ENCODE assay signal across 18 mouse cellular contexts in genomic region chr11:50139571-50139970, GRCm38 (mm10). TPM values are rescaled to one million over a fixed set of nuclear protein-coding genes. Genes with fewer than 3 reads are reported as not detected.
DNase-seq lines count a peak whose midpoint lies in the region; ATAC-seq and TF ChIP-seq lines count a peak whose summit lies in the region.
"Had no signal": no experiment of that assay in that cellular context is flagged by ENCODE, and none has a peak within 500 bp of the region (broad histone marks: within the 10 kb centered on the region; RNA-seq: fewer than 3 reads in every experiment).

No protein-coding gene starts in this region.

- peak; percentile 90 for DNase-seq in kidney, adult 2 months
- peak; percentile 89 for DNase-seq in kidney, adult 9 months
- DNase-seq in liver, embryonic 14.5 days (ENCODE audit: low read depth in 3 of 3, low spot score in 3 of 3): no peak
- no peak for DNase-seq in thymus, adult 18-20 months
- no peak for DNase-seq in ovary, postnatal 36 days (ENCODE audit: low spot score)
- DNase-seq in layer of hippocampus, adult 11-12 months (ENCODE audit: low spot score): no peak
- DNase-seq: cerebellum, adult 9-10 months; gastrocnemius, postnatal 10 days; heart, postnatal 10 days; lung, postnatal 4 days; right cerebral cortex, postnatal 4 days had no signal

- no peaks in the 10 kb centered on the region for H3K27me3 ChIP-seq in kidney, adult 2 months (replicated peaks; ENCODE audit: control insufficient read depth, insufficient read depth, low read length)
- H3K27me3 ChIP-seq in kidney, embryonic 16.5 days (ENCODE audit: insufficient read depth, low read length): no peaks in the 10 kb centered on the region
- H3K27me3 ChIP-seq in ES-Bruce4 (ENCODE audit: control insufficient read depth, insufficient read depth, low read length, poor library complexity, severe bottlenecking): no peaks in the 10 kb centered on the region
- H3K27me3 ChIP-seq in liver, embryonic 14.5 days (ENCODE audit: control insufficient read depth, insufficient read depth, low read length): no peaks in the 10 kb centered on the region
- H3K27me3 ChIP-seq: hindbrain, embryonic 13.5 days; limb, embryonic 15.5 days; midbrain, embryonic 12.5 days had no signal

- peak overlapping the region; percentile 91 for H3K27ac ChIP-seq in kidney, adult 2 months (ENCODE audit: insufficient read depth, low read depth, low read length)
- no peak overlapping the region for H3K27ac ChIP-seq in kidney, embryonic 16.5 days (ENCODE audit: low read length)
- 0 out of 2 replicates have a peak overlapping the region, but pooled peaks have one; percentile 1 for H3K27ac ChIP-seq in ES-Bruce4 (ENCODE audit: insufficient read depth, low read length)
- H3K27ac ChIP-seq in liver, embryonic 14.5 days: no peak overlapping the region
- H3K27ac ChIP-seq: forebrain, embryonic 10.5 days; heart, embryonic 10.5 days; hindbrain, embryonic 13.5 days; limb, embryonic 15.5 days; midbrain, embryonic 12.5 days had no signal

- H3K4me2 ChIP-seq in kidney, embryonic 16.5 days (replicated peaks; ENCODE audit: low read depth, low read length): no peak overlapping the region
- no peak overlapping the region for H3K4me2 ChIP-seq in liver, embryonic 14.5 days (ENCODE audit: low read depth)
- H3K4me2 ChIP-seq: hindbrain, embryonic 13.5 days; limb, embryonic 15.5 days; midbrain, embryonic 12.5 days had no signal

- no peaks in the 10 kb centered on the region for H3K9me3 ChIP-seq in kidney, embryonic 16.5 days (ENCODE audit: low read length)
- no peaks in the 10 kb centered on the region for H3K9me3 ChIP-seq in ES-Bruce4 (replicated peaks; ENCODE audit: control insufficient read depth, insufficient read depth, low read length, poor library complexity, severe bottlenecking)
- no peaks in the 10 kb centered on the region for H3K9me3 ChIP-seq in liver, embryonic 14.5 days (ENCODE audit: control insufficient read depth, low read length)
- H3K9me3 ChIP-seq: forebrain, embryonic 10.5 days; heart, embryonic 10.5 days; hindbrain, embryonic 13.5 days; limb, embryonic 15.5 days; midbrain, embryonic 12.5 days had no signal

- H3K36me3 ChIP-seq in kidney, adult 2 months (ENCODE audit: control insufficient read depth, insufficient read depth, low read length): no peaks in the 10 kb centered on the region; the same call in 1 of the 2 replicates
- peaks cover 62% of the 10 kb centered on the region for H3K36me3 ChIP-seq in kidney, embryonic 16.5 days (ENCODE audit: insufficient read depth, low read length)
- 0 out of 2 replicates have a peak, but pooled peaks cover 4% of the 10 kb centered on the region for H3K36me3 ChIP-seq in ES-Bruce4 (ENCODE audit: control insufficient read depth, insufficient read depth, low read length, poor library complexity, severe bottlenecking)
- peaks cover 13% of the 10 kb centered on the region for H3K36me3 ChIP-seq in liver, embryonic 14.5 days (replicated peaks; ENCODE audit: control insufficient read depth, insufficient read depth, low read depth)

- H3K4me3 ChIP-seq in kidney, adult 2 months (ENCODE audit: insufficient read depth, low read depth, low read length): peak overlapping the region; percentile 61
- no peak overlapping the region for H3K4me3 ChIP-seq in kidney, embryonic 16.5 days (ENCODE audit: low read length)
- H3K4me3 ChIP-seq in ES-Bruce4 (ENCODE audit: low read depth, low read length): no peak overlapping the region
- H3K4me3 ChIP-seq in liver, embryonic 14.5 days (ENCODE audit: insufficient read depth in 1 of 2, low read depth in 2 of 2, low read length in 2 of 2): no peak overlapping the region
- H3K4me3 ChIP-seq: forebrain, embryonic 10.5 days; heart, embryonic 10.5 days; hindbrain, embryonic 13.5 days; limb, embryonic 15.5 days; midbrain, embryonic 12.5 days had no signal

- TF ChIP-seq CTCF in kidney, adult 2 months (conservative IDR thresholded peaks at IDR 0.05; ENCODE audit: insufficient read depth, insufficient read length, low read depth, low read length): no peak
- TF ChIP-seq CTCF in ES-Bruce4 (IDR thresholded peaks at IDR 0.05; ENCODE audit: low read depth, low read length): no peak
- TF ChIP-seq CTCF in liver, embryonic 14.5 days (IDR thresholded peaks at IDR 0.05; ENCODE audit: low read depth): no peak

- no peak for ATAC-seq in kidney, embryonic 16.5 days (ENCODE audit: low FRiP score, low TSS enrichment)
- 0 out of 2 replicates have a peak, but pooled peaks have one; percentile 28 for ATAC-seq in liver, embryonic 14.5 days (ENCODE audit: insufficient read depth)

- H3K9ac ChIP-seq in kidney, embryonic 16.5 days (replicated peaks; ENCODE audit: low read length): no peak overlapping the region
- no peak overlapping the region for H3K9ac ChIP-seq in ES-Bruce4 (ENCODE audit: low read depth, poor library complexity, severe bottlenecking)
- H3K9ac ChIP-seq in liver, embryonic 14.5 days (replicated peaks): no peak overlapping the region
- H3K9ac ChIP-seq: hindbrain, embryonic 13.5 days; limb, embryonic 15.5 days; midbrain, embryonic 12.5 days had no signal

- 42% methylated on average over 7 of the region's 7 CpGs for WGBS in kidney, adult 2 months
- 75% methylated on average over 7 of the region's 7 CpGs for WGBS in kidney, embryonic 16.5 days
- 67% methylated on average over 7 of the region's 7 CpGs for WGBS in liver, embryonic 14.5 days (ENCODE audit: insufficient replicate concordance)

- H3K4me1 ChIP-seq in kidney, adult 2 months (ENCODE audit: control insufficient read depth, insufficient read depth, low read length): no peaks in the 10 kb centered on the region
- H3K4me1 ChIP-seq in kidney, embryonic 16.5 days (ENCODE audit: insufficient read depth, low read length): no peaks in the 10 kb centered on the region
- H3K4me1 ChIP-seq in ES-Bruce4 (ENCODE audit: control insufficient read depth, insufficient read depth, low read length): peaks cover 4% of the 10 kb centered on the region
- peaks cover under 1 to 1% of the 10 kb centered on the region in 2 experiments for H3K4me1 ChIP-seq in liver, embryonic 14.5 days (replicated peaks; ENCODE audit: control insufficient read depth in 2 of 2, insufficient read depth in 2 of 2, low read length in 1 of 2)
- H3K4me1 ChIP-seq: forebrain, embryonic 10.5 days; hindbrain, embryonic 13.5 days; limb, embryonic 15.5 days; midbrain, embryonic 12.5 days had no signal

- no peak for TF ChIP-seq POLR2A in kidney, adult 2 months (IDR thresholded peaks at IDR 0.05; ENCODE audit: low read depth, low read length)
- no peak for TF ChIP-seq POLR2A in ES-Bruce4 (IDR thresholded peaks at IDR 0.05; ENCODE audit: insufficient read depth, low read length)

- no peak for TF ChIP-seq EP300 in ES-Bruce4 (IDR thresholded peaks at IDR 0.05; ENCODE audit: insufficient read depth, low read depth, low read length)
- no peak for TF ChIP-seq EP300 in liver, embryonic 14.5 days (IDR thresholded peaks at IDR 0.05; ENCODE audit: low read depth)

RNA-seq across cellular contexts. Expression of gene Tbc1d9b, which starts 8.4 kb away (rescaled TPM):
- polyA plus RNA-seq in kidney, adult 2 months (2012; rRNA removed): 52.2 and 60.9 TPM in 2 replicates
- 44.3 and 47.2 TPM in 2 replicates for polyA plus RNA-seq in kidney, embryonic 16.5 days (2015; fragmentation: Nextera tagmentation; extraction: Ambion mirVana)
- polyA plus RNA-seq in ES-Bruce4 (2011; ENCODE audit: insufficient read depth, insufficient read length, low read depth, missing spikeins): 28.6 and 30.6 TPM in 2 replicates
- 6.8 and 8.4 TPM in 2 replicates for polyA plus RNA-seq in liver, embryonic 14.5 days (2012; rRNA removed)
- polyA plus RNA-seq in liver, embryonic 14.5 days (2014; fragmentation: Nextera tagmentation; extraction: Ambion mirVana): 9.5 and 11.1 TPM in 2 replicates

RNA-seq across cellular contexts. Expression of gene Mrnip, which starts 34.7 kb away (rescaled TPM):
- polyA plus RNA-seq in kidney, adult 2 months (2012; rRNA removed): 21.0 and 21.1 TPM in 2 replicates
- 21.7 and 23.2 TPM in 2 replicates for polyA plus RNA-seq in kidney, embryonic 16.5 days (2015; fragmentation: Nextera tagmentation; extraction: Ambion mirVana)
- 11.0 and 12.8 TPM in 2 replicates for polyA plus RNA-seq in ES-Bruce4 (2011; ENCODE audit: insufficient read depth, insufficient read length, low read depth, missing spikeins)
- 7.4 and 7.6 TPM in 2 replicates for polyA plus RNA-seq in liver, embryonic 14.5 days (2012; rRNA removed)
- 8.5 and 9.3 TPM in 2 replicates for polyA plus RNA-seq in liver, embryonic 14.5 days (2014; fragmentation: Nextera tagmentation; extraction: Ambion mirVana)

Comparison
In these comparisons a context has a peak if more than half of its experiments do, and no peak if none do; other contexts are left out.
1. H3K27ac ChIP-seq: peak in kidney, adult 2 months (single experiment) and ES-Bruce4 (single experiment); none in kidney, embryonic 16.5 days (single experiment) and liver, embryonic 14.5 days (single experiment).
2. DNase-seq: peak in kidney, adult 2 months (single experiment) and kidney, adult 9 months (single experiment); none in liver, embryonic 14.5 days (0 of 3), thymus, adult 18-20 months (0 of 2), ovary, postnatal 36 days (single experiment) and layer of hippocampus, adult 11-12 months (single experiment).